8 mouse cellular contexts compared by ENCODE assay signal in the genomic region with DNA sequence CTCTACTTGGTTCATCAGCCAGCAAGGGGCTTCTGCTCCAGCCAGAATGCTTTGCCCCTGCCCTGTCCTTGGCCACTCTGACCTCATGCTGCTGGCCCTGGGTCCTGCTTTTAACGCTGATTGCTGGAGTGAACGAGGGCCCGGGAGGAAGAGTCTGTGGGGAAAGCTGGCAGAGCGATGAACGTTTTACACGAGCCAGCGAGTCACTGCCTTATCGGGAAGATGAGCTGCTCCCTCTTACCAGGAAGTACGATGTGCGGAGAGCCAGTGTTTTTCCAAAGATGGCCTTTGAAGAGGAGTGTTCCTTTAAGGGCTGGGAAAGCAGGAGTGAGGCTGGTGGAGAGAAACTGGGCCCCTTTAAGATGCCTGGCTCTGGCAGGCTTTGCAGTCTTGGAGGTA. TPM values are rescaled to one million over a fixed set of nuclear protein-coding genes. Genes with fewer than 3 reads are reported as not detected.
DNase-seq lines count a peak whose midpoint lies in the region; ATAC-seq and TF ChIP-seq lines count a peak whose summit lies in the region.
"Had no signal": no experiment of that assay in that cellular context is flagged by ENCODE, and none has a peak within 500 bp of the region (broad histone marks: within the 10 kb centered on the region; RNA-seq: fewer than 3 reads in every experiment).

No protein-coding gene starts in this region.

- H3K36me3 ChIP-seq in lung, embryonic 14.5 days (ENCODE audit: insufficient read depth) = no peaks in the 10 kb centered on the region
- no peaks in the 10 kb centered on the region for H3K36me3 ChIP-seq in intestine, postnatal 0 days (ENCODE audit: control insufficient read depth, insufficient read depth)
- no peaks in the 10 kb centered on the region for H3K36me3 ChIP-seq in small intestine, adult 2 months (ENCODE audit: control insufficient read depth, insufficient read depth, low read length)
- no peaks in the 10 kb centered on the region for H3K36me3 ChIP-seq in midbrain, embryonic 15.5 days (replicated peaks)

- no peak for TF ChIP-seq POLR2A in small intestine, adult 2 months (IDR thresholded peaks at IDR 0.05; ENCODE audit: low read depth, low read length)

- no peak for TF ChIP-seq CTCF in lung, embryonic 14.5 days (IDR thresholded peaks at IDR 0.05; ENCODE audit: low read depth)
- no peak for TF ChIP-seq CTCF in intestine, postnatal 0 days (IDR thresholded peaks at IDR 0.05; ENCODE audit: low read depth)
- TF ChIP-seq CTCF in small intestine, adult 2 months (IDR thresholded peaks at IDR 0.05; ENCODE audit: extremely low read depth, insufficient read length, insufficient replicate concordance, low read depth, low read length) = no peak

- H3K27ac ChIP-seq in lung, embryonic 14.5 days (ENCODE audit: low read depth) = peak overlapping the region; percentile 52; the same call in 1 of the 2 replicates
- no peak overlapping the region for H3K27ac ChIP-seq in intestine, postnatal 0 days (ENCODE audit: low read depth, low read length)
- peak overlapping the region; percentile 65 for H3K27ac ChIP-seq in small intestine, adult 2 months (ENCODE audit: insufficient read depth, low read depth, low read length)
- no peak overlapping the region for H3K27ac ChIP-seq in midbrain, embryonic 15.5 days

- no peak overlapping the region; the same call in 1 of the 2 replicates for H3K9ac ChIP-seq in lung, embryonic 14.5 days
- 0 out of 2 replicates have a peak overlapping the region, but pooled peaks have one; percentile 22 for H3K9ac ChIP-seq in intestine, postnatal 0 days (ENCODE audit: low read depth, low read length)
- no peak overlapping the region for H3K9ac ChIP-seq in midbrain, embryonic 15.5 days

- H3K27me3 ChIP-seq in lung, embryonic 14.5 days (ENCODE audit: insufficient read depth, low read length) = no peaks in the 10 kb centered on the region
- H3K27me3 ChIP-seq in intestine, postnatal 0 days (replicated peaks; ENCODE audit: control insufficient read depth, insufficient read depth, low read length) = no peaks in the 10 kb centered on the region
- peaks cover 11% of the 10 kb centered on the region for H3K27me3 ChIP-seq in small intestine, adult 2 months (ENCODE audit: control insufficient read depth, insufficient read depth, low read length)
- H3K27me3 ChIP-seq in midbrain, embryonic 15.5 days (replicated peaks) = peaks cover 9% of the 10 kb centered on the region; the same call in 1 of the 2 replicates

- H3K4me1 ChIP-seq in lung, embryonic 14.5 days (ENCODE audit: insufficient read depth) = peaks cover 2% of the 10 kb centered on the region; the same call in 1 of the 2 replicates
- H3K4me1 ChIP-seq in intestine, postnatal 0 days (replicated peaks; ENCODE audit: control insufficient read depth, insufficient read depth, low read length) = no peaks in the 10 kb centered on the region
- peaks cover 12% of the 10 kb centered on the region; the same call in 1 of the 2 replicates for H3K4me1 ChIP-seq in small intestine, adult 2 months (ENCODE audit: control insufficient read depth, insufficient read depth, insufficient read length, low read length)
- H3K4me1 ChIP-seq in midbrain, embryonic 15.5 days = peaks cover 17% of the 10 kb centered on the region

- DNase-seq in lung, embryonic 14.5 days = peak; percentile 49
- DNase-seq in lung, postnatal 36 days = no peak
- peak; percentile 33 to 53 for DNase-seq in adrenal gland, postnatal 36 days
- DNase-seq in cerebellum, adult 9-11 months = no peak
- DNase-seq: cerebellum, adult 9-10 months had no signal

- H3K4me3 ChIP-seq in lung, embryonic 14.5 days (ENCODE audit: low read depth, low read length) = no peak overlapping the region
- no peak overlapping the region for H3K4me3 ChIP-seq in intestine, postnatal 0 days (ENCODE audit: low read depth, low read length)
- no peak overlapping the region for H3K4me3 ChIP-seq in small intestine, adult 2 months (ENCODE audit: low read depth, low read length)
- no peak overlapping the region for H3K4me3 ChIP-seq in midbrain, embryonic 15.5 days

- 23% methylated on average over 10 of the region's 10 CpGs for WGBS in lung, embryonic 14.5 days
- WGBS in intestine, postnatal 0 days = 9% methylated on average over 10 of the region's 10 CpGs
- WGBS in small intestine, adult 2 months = 12% methylated on average over 10 of the region's 10 CpGs
- 60% methylated on average over 10 of the region's 10 CpGs for WGBS in midbrain, embryonic 15.5 days

- no peak for ATAC-seq in lung, embryonic 14.5 days (ENCODE audit: insufficient read depth)
- ATAC-seq in intestine, postnatal 0 days = no peak
- ATAC-seq in midbrain, embryonic 15.5 days (replicated peaks) = no peak

- H3K9me3 ChIP-seq in lung, embryonic 14.5 days (ENCODE audit: low read depth, low read length) = no peaks in the 10 kb centered on the region
- no peaks in the 10 kb centered on the region for H3K9me3 ChIP-seq in intestine, postnatal 0 days (ENCODE audit: control insufficient read depth)
- H3K9me3 ChIP-seq in midbrain, embryonic 15.5 days = no peaks in the 10 kb centered on the region

- peak overlapping the region; percentile 7; the same call in 1 of the 2 replicates for H3K4me2 ChIP-seq in lung, embryonic 14.5 days
- peak overlapping the region; percentile 46; the same call in 1 of the 2 replicates for H3K4me2 ChIP-seq in intestine, postnatal 0 days (replicated peaks; ENCODE audit: low read depth)
- H3K4me2 ChIP-seq in midbrain, embryonic 15.5 days = no peak overlapping the region

RNA-seq across cellular contexts. Expression of a gene that starts 28.4 kb away (rescaled TPM):
- 271 and 297 TPM in 2 replicates for polyA plus RNA-seq in lung, embryonic 14.5 days (2014; fragmentation: Nextera tagmentation; extraction: Ambion mirVana)
- total RNA-seq in adrenal gland, postnatal 36 days (2021) = 10 to 100 TPM; 73.3 to 99.3 TPM
- polyA plus RNA-seq in intestine, postnatal 0 days (2015; fragmentation: Nextera tagmentation; extraction: Ambion mirVana) = 284 and 285 TPM in 2 replicates
- polyA plus RNA-seq in small intestine, adult 2 months (2012; rRNA removed) = 140 and 147 TPM in 2 replicates
- polyA plus RNA-seq in midbrain, embryonic 15.5 days (2015; fragmentation: Nextera tagmentation; extraction: Ambion mirVana) = 13.9 and 14.7 TPM in 2 replicates

Comparison
In these comparisons a context has a peak if more than half of its experiments do, and no peak if none do; other contexts are left out.
1. DNase-seq: peak in lung, embryonic 14.5 days (single experiment) and adrenal gland, postnatal 36 days (2 of 2); none in lung, postnatal 36 days (single experiment) and cerebellum, adult 9-11 months (single experiment).
2. H3K27ac ChIP-seq: peak in lung, embryonic 14.5 days (single experiment) and small intestine, adult 2 months (single experiment); none in intestine, postnatal 0 days (single experiment) and midbrain, embryonic 15.5 days (single experiment).